Mouse (Mus musculus) heart, embryonic 16.5 days (tissue): Measurements from ENCODE around the gene 1700020L24Rik. TPM values are rescaled to one million over a fixed set of nuclear protein-coding genes. Genes with fewer than 3 reads are reported as not detected.

ENCODE experiments used
- ATAC-seq: fragments of 200-750 bp; cut with Nextera tagmentation; replicated peaks from 2 replicates; pipeline ENCODE4 v1.8.0; 2017; ENCODE audit warnings: moderate number of reproducible peaks; ENCODE audit not compliant: insufficient read depth, low FRiP score; ENCODE audit errors: extremely low read depth
- H3K27ac ChIP-seq: fragments of 300-500 bp; sonication (generic); 2 replicates; pipeline ENCODE4 v1.5.1; 2014; ENCODE audit warnings: mild to moderate bottlenecking, low read length, control low read depth, moderate library complexity
- H3K27me3 ChIP-seq: fragments of 300-500 bp; sonication (generic); 2 replicates; pipeline ENCODE4 v1.6.1; 2014; ENCODE audit warnings: low read length, mixed read lengths; ENCODE audit not compliant: control insufficient read depth, insufficient read depth
- H3K36me3 ChIP-seq: fragments of 300-500 bp; sonication (generic); 2 replicates; pipeline ENCODE4 v1.6.1; 2014; ENCODE audit not compliant: control insufficient read depth, insufficient read depth
- H3K4me1 ChIP-seq: fragments of 300-500 bp; sonication (generic); 2 replicates; pipeline ENCODE4 v1.6.1; 2014; ENCODE audit warnings: low read length, mixed read lengths; ENCODE audit not compliant: control insufficient read depth, insufficient read depth
- H3K4me2 ChIP-seq: fragments of 300-500 bp; sonication (generic); 2 replicates; pipeline ENCODE4 v1.6.1; 2014; ENCODE audit warnings: low read depth, mild to moderate bottlenecking, control low read depth, low read length
- H3K4me3 ChIP-seq: fragments of 300-500 bp; sonication (generic); 2 replicates; pipeline ENCODE4 v1.5.1; 2014; ENCODE audit warnings: mild to moderate bottlenecking, control low read depth, low read length
- H3K9ac ChIP-seq: fragments of 300-500 bp; sonication (generic); 2 replicates; pipeline ENCODE4 v1.6.1; 2014; ENCODE audit warnings: low read length, control low read depth
- H3K9me3 ChIP-seq: fragments of 300-500 bp; sonication (generic); replicated peaks from 2 replicates; pipeline ENCODE4 v1.6.1; 2016; ENCODE audit warnings: low read length; ENCODE audit not compliant: control insufficient read depth
- WGBS: fragments of 180-500 bp; shearing (Covaris S2); extraction: QIAGEN DNeasy Blood & Tissue Kit; methylation state at CpG from one replicate; pipeline ENCODE4 v1.1.7; 2014; 5-methylcytosine and 5-hydroxymethylcytosine counted together
- polyA plus RNA-seq: library from polyadenylated mRNA; unstranded; fragments of >200 nt; fragmentation: Nextera tagmentation; extraction: Ambion mirVana; gene quantifications from 2 replicates; pipeline ENCODE4 v1.2.1, GENCODE M21; 2015

Gene 1700020L24Rik
- polyA plus RNA-seq, 1 experiment from 2014 or later = 1.5 TPM

- Histone ChIP-seq H3K4me3 (no peak overlapping the region), H3K9me3 (no peaks in the 10 kb centered on the region), H3K4me2 (no peak overlapping the region), H3K9ac (peak overlapping the region; percentile 18; the same call in 1 of the 2 replicates), H3K27me3 (peaks cover 21% of the 10 kb centered on the region), H3K4me1 (peaks cover 43% of the 10 kb centered on the region), H3K36me3 (no peaks in the 10 kb centered on the region), H3K27ac (peak overlapping the region; percentile 70)
- ATAC-seq = no peak
- WGBS = 75% methylated on average over 10 of the region's 10 CpGs
Measured at GRCm38 (mm10) chr11:83447612-83448011, 10.1 kb downstream of the 1700020L24Rik start.

GRCm38 (mm10) chr11:83448021-83448926 is 10.8 kb downstream of the 1700020L24Rik start:
- Histone ChIP-seq H3K27me3 (peaks cover 16% of the 10 kb centered on the region), H3K4me1 (peaks cover 41% of the 10 kb centered on the region), H3K4me3 (no peak overlapping the region), H3K9ac (peak overlapping the region; percentile 18), H3K36me3 (no peaks in the 10 kb centered on the region), H3K4me2 (no peak overlapping the region), H3K27ac (peak overlapping the region; percentile 70), H3K9me3 (no peaks in the 10 kb centered on the region)
- 34% methylated on average over 16 of the region's 16 CpGs for WGBS
- ATAC-seq = peak; percentile 56

GRCm38 (mm10) chr11:83448927-83449236 is 11.4 kb downstream of the 1700020L24Rik start:
- Histone ChIP-seq H3K36me3 (no peaks in the 10 kb centered on the region), H3K9me3 (no peaks in the 10 kb centered on the region), H3K27ac (peak overlapping the region; percentile 70), H3K4me3 (no peak overlapping the region), H3K27me3 (peaks cover 12% of the 10 kb centered on the region), H3K4me2 (no peak overlapping the region), H3K4me1 (peaks cover 38% of the 10 kb centered on the region), H3K9ac (peak overlapping the region; percentile 2; the same call in 1 of the 2 replicates)
- peak; percentile 50; the same call in 1 of the 2 replicates for ATAC-seq

- peaks cover 9% of the 10 kb centered on the region for H3K27me3 ChIP-seq
- no peak for ATAC-seq
- H3K27ac ChIP-seq = peak overlapping the region; percentile 70
- WGBS = 37% methylated on average over 4 of the region's 4 CpGs
- H3K4me3 ChIP-seq = no peak overlapping the region
- no peaks in the 10 kb centered on the region for H3K36me3 ChIP-seq
- H3K4me1 ChIP-seq = peaks cover 39% of the 10 kb centered on the region
- H3K9ac ChIP-seq = peak overlapping the region; percentile 2
- H3K9me3 ChIP-seq = no peaks in the 10 kb centered on the region
- no peak overlapping the region for H3K4me2 ChIP-seq
Measured at GRCm38 (mm10) chr11:83449298-83449697, 11.8 kb downstream of the 1700020L24Rik start.

- H3K4me2 ChIP-seq = no peak overlapping the region
- H3K27me3 ChIP-seq = peaks cover 1% of the 10 kb centered on the region
- no peak for ATAC-seq
- no peaks in the 10 kb centered on the region for H3K9me3 ChIP-seq
- peaks cover 47% of the 10 kb centered on the region for H3K4me1 ChIP-seq
- 25% methylated on average over 1 of the region's 1 CpGs for WGBS
- no peaks in the 10 kb centered on the region for H3K36me3 ChIP-seq
- H3K4me3 ChIP-seq = no peak overlapping the region
- no peak overlapping the region for H3K9ac ChIP-seq
- no peak overlapping the region for H3K27ac ChIP-seq
Measured at GRCm38 (mm10) chr11:83450550-83450949, 13.1 kb downstream of the 1700020L24Rik start.

- no peak overlapping the region for H3K27ac ChIP-seq
- H3K9ac ChIP-seq = no peak overlapping the region
- H3K27me3 ChIP-seq = no peaks in the 10 kb centered on the region
- no peak overlapping the region for H3K4me3 ChIP-seq
- H3K9me3 ChIP-seq = no peaks in the 10 kb centered on the region
- H3K4me2 ChIP-seq = no peak overlapping the region
- no peak for ATAC-seq
- H3K4me1 ChIP-seq = peaks cover 47% of the 10 kb centered on the region
- no peaks in the 10 kb centered on the region for H3K36me3 ChIP-seq
- 85% methylated on average over 10 of the region's 10 CpGs for WGBS
Measured at GRCm38 (mm10) chr11:83451281-83451680, 13.8 kb downstream of the 1700020L24Rik start.

- WGBS = 4% methylated on average over 4 of the region's 4 CpGs
- H3K36me3 ChIP-seq = no peaks in the 10 kb centered on the region
- no peaks in the 10 kb centered on the region for H3K27me3 ChIP-seq
- H3K4me3 ChIP-seq = no peak overlapping the region
- H3K4me2 ChIP-seq = peak overlapping the region; percentile 22; the same call in 1 of the 2 replicates
- ATAC-seq = peak; percentile 84; the same call in 1 of the 2 replicates
- H3K4me1 ChIP-seq = peaks cover 27% of the 10 kb centered on the region
- H3K27ac ChIP-seq = peak overlapping the region; percentile 65
- no peaks in the 10 kb centered on the region for H3K9me3 ChIP-seq
- H3K9ac ChIP-seq = peak overlapping the region; percentile 35; the same call in 1 of the 2 replicates
Measured at GRCm38 (mm10) chr11:83454548-83454947, 17.1 kb downstream of the 1700020L24Rik start.

GRCm38 (mm10) chr11:83455608-83456007 is 18.1 kb downstream of the 1700020L24Rik start:
- Histone ChIP-seq H3K9me3 (no peaks in the 10 kb centered on the region), H3K4me2 (no peak overlapping the region), H3K4me3 (no peak overlapping the region), H3K9ac (no peak overlapping the region), H3K36me3 (no peaks in the 10 kb centered on the region), H3K4me1 (peaks cover 23% of the 10 kb centered on the region), H3K27ac (no peak overlapping the region), H3K27me3 (no peaks in the 10 kb centered on the region)
- no peak for ATAC-seq
- WGBS = 69% methylated on average over 3 of the region's 3 CpGs

GRCm38 (mm10) chr11:83457257-83457656 is 19.8 kb downstream of the 1700020L24Rik start:
- WGBS = 63% methylated on average over 7 of the region's 7 CpGs
- no peaks in the 10 kb centered on the region for H3K36me3 ChIP-seq
- H3K9me3 ChIP-seq = no peaks in the 10 kb centered on the region
- no peak overlapping the region for H3K4me2 ChIP-seq
- H3K27ac ChIP-seq = no peak overlapping the region
- peaks cover 7% of the 10 kb centered on the region; the same call in 1 of the 2 replicates for H3K27me3 ChIP-seq
- peaks cover 23% of the 10 kb centered on the region for H3K4me1 ChIP-seq
- no peak overlapping the region for H3K4me3 ChIP-seq
- H3K9ac ChIP-seq = no peak overlapping the region
- ATAC-seq = no peak
